Mouse (Mus musculus): ENCODE measurements around the gene Mybphl. TPM values are rescaled to one million over a fixed set of nuclear protein-coding genes. Genes with fewer than 3 reads are reported as not detected.
A peak's percentile ranks its signal among the peaks of the same experiment; 100 is the strongest.

Mybphl gene
- total RNA-seq, 2 experiments from 2014 or later: not detected

DNA sequence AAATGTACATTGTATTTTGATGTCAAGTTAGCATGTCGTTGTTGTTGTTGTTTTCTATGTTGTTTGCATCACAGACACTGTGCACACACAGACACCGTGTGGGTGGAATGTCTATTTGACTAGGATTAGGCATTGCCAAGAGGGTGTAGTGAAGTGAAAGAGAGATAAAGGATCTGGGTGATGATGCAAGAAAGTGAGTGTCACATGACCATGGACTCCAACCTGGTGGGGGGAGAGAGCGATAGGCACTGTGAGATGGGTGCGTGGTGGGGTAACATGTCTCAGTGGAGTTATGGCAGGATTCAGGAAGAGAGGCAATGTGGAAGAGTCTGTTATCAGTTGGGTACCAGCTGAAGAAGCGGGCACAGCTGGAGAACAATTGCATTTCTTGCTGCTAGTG lies 4.0 kb downstream of the Mybphl start:
- no peak for DNase-seq (ENCODE audit: low spot score)

GRCm38 (mm10) chr3:108372274-108372673 lies 7.6 kb downstream of the Mybphl start:
- DNase-seq (ENCODE audit: low spot score): no peak

DNA sequence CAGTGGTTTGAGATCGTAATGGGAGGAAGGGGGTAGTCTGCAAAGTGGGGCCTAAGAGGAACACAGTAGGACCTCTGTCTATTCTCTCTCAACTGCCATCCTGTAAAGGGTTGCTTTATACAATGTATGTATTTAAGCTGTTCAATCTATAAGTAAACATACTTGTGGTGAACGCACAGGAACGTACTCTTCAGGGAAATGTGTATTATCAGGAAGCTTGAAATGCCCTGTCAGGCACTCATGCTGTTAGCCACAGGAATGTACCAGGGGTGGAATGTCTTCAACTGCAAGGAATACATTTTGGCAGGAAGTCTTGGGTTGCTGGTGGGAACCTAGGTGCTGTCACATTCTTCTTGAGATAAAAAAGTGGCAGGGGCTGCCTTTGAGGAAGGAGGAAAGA lies 8.0 kb downstream of the Mybphl start:
- DNase-seq (ENCODE audit: low spot score): no peak

GRCm38 (mm10) chr3:108378875-108379663 lies 14.4 kb downstream of the Mybphl start:
- no peak for DNase-seq (ENCODE audit: low spot score)

- DNase-seq (ENCODE audit: low spot score): no peak
These were observed 16.0 kb downstream of the Mybphl start for GRCm38 (mm10) chr3:108380695-108381094.

DNA sequence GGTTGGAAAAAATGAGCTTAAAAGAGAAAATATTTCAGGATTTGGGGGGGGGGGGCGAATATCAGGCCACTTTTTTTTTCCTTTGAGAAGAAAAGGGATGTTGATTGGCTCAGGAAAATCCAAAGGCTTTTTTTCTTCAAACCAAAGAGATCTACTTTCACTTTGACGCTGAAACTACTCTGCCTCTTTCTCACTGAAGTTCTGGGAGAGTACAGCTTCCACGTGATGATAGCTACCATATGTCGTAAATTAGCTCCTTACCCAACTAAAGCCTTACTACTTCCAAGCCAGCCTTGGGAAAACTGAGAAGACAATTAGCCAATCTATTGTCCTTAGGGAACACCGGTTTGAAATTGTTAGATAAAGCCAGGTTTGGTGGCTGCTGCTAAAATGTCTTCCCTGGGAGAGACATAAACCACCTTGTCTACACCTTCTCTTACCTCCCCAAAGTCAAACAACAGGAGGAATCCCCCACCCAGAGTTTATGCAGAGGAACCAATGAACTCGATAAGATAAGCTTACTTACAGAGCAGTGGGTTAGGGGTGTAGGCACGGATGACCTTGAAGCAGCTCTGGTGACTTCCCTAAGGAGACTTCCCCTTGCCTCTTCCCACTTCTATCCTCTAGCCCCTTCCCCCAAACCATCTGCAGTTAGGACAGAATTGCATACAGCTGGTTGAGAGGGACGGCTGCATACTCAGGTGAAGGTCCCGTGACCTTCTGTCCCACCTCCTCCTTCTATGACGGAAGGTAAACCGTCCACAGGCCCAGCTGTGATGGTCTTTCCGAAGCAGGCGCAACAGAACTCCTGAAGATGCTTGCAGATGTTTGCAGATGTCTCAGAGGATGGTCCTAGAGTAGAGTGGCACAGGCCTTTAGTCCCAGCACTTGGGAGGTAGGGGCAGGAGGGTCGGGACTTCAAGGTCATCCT lies 17.5 kb downstream of the Mybphl start:
- DNase-seq (ENCODE audit: low spot score): no peak

- peak; percentile 91 for DNase-seq (ENCODE audit: low spot score)
These were observed 19.0 kb downstream of the Mybphl start, which contains the start of gene Psrc1 for GRCm38 (mm10) chr3:108383485-108384354. Psrc1 (plus strand) TSS chr3:108383839.

DNA sequence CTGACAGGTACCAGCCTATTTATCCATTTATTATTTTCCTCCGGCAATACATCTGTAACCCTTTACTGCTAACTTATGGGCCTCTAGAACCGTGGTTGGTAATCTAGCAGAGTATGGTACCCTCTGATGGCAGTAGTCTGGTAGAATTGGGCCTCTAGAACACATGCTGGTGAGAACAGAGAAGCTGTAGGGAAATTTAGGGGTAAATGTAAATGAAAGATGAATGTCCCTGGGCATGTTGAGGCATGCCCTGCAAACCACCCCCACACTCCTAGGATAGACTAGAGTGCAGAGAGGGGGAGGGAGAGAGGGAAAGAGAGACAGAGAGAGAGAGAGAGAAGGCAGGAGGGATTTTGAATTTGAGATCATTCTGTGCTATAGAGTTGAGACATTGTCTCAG lies 19.7 kb downstream of the Mybphl start:
- no peak for DNase-seq (ENCODE audit: low spot score)

GRCm38 (mm10) chr3:108386186-108386585 lies 21.5 kb downstream of the Mybphl start:
- DNase-seq (ENCODE audit: low spot score): no peak

DNA sequence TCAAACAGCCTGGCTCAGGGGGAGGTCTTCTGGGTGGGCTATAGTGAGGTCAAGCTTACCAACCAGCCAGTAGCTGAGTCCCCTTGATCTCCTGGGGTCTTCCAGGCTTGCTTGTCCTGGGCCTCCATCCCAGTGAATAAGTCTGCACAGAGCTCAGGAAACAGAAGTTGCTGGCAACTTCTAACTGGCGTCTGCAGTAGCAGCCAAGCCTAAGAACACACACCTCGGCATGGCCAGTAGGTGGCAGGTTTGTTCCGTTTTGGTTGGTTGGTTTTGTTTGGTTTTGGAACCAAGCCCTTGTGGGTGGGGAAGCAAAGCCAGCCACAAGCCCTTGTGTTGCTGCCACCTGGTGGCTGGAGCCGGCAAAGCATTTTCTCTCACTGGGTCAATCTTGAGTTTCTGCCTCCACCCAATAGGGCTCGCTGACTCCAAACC lies 24.4 kb downstream of the Mybphl start:
- DNase-seq (ENCODE audit: low spot score): peak; percentile 97

DNA sequence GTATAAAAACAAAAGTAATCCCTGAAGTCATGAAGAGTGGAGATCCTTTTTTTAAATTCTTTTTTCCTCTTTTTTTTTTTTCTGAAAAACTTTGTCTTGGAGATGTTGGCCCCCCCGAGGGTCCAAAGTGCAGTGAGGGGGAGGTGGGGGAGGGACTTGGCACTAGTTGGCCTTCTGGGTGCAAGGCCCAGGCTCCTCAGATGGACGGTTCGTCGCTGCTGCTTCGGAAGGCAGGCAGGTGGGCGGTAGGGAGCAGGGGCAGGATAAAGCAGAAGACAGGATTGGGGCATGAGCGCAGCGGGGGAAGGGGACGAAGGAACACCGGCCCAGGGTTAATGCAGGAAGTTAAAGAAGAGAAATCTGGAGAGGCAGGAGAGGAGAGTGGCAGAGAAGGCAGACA lies 27.6 kb downstream of the Mybphl start:
- no peak for DNase-seq (ENCODE audit: low spot score)

GRCm38 (mm10) chr3:108392793-108393192 lies 28.1 kb downstream of the Mybphl start:
- no peak for DNase-seq (ENCODE audit: low spot score)

- DNase-seq (ENCODE audit: low spot score): no peak
These were observed 33.6 kb downstream of the Mybphl start for GRCm38 (mm10) chr3:108398281-108398680.

- no peak for DNase-seq (ENCODE audit: low spot score)
These were observed 35.7 kb downstream of the Mybphl start for GRCm38 (mm10) chr3:108400442-108400841.

DNA sequence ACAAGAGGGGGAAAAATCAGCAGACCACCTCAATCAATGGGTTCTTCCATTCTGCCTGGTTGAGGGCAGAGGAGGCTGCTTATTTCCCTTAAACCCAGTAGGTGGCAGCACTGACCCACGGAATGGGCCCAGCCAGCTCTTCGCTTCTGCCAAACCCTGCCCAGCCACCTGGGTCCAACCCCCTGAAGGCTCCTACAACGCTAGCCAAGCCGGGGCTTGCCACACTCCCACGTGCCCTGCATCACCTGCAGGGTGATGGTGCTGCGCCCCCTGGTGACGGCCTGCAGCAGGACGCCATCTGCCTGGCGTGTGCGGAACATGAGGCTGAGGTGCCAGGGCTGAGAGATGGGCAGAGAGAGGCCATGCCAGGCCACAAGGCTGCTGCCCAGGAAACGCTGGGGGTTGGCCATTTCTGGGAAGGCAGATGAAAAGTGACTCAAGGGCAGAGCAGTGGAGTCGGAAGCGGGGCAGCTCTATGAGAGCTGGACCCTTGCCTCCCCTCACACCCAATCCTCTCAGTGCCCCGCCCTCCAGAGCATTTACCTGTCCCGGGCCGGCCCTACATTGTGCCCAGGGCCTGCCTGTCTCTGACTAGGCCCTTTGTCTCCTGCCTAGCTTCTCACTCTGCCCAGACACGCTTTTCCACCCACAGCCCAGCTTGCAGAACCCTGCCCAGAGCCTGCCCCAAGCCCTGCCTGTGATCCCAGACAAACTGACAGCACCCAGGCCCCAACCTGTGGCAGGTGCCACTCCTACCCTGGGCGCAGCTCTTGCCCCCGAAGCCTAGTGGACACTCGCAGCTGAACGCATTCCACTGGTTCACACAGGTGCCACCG lies 37.2 kb downstream of the Mybphl start:
- DNase-seq (ENCODE audit: low spot score): peak; percentile 90

DNA sequence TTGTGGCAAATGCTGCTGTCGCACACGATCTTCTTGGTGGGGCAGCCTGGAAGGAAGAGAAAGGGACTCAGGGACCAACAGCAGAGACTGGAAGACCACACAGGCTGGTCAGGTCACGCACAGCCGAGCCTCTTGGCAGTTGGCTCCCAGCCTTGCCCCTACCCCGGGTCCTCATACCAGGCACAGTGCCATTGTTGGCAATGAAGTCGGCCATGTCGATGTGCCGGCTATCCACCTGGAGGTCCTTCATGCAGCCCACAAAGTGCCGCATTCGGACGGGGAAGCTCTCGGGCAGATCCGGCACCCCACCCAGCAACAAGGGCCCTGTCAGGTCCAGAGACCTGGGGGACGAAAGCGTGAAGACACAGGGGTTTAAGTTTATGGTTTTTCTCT lies 37.8 kb downstream of the Mybphl start:
- no peak for DNase-seq (ENCODE audit: low spot score)

DNA sequence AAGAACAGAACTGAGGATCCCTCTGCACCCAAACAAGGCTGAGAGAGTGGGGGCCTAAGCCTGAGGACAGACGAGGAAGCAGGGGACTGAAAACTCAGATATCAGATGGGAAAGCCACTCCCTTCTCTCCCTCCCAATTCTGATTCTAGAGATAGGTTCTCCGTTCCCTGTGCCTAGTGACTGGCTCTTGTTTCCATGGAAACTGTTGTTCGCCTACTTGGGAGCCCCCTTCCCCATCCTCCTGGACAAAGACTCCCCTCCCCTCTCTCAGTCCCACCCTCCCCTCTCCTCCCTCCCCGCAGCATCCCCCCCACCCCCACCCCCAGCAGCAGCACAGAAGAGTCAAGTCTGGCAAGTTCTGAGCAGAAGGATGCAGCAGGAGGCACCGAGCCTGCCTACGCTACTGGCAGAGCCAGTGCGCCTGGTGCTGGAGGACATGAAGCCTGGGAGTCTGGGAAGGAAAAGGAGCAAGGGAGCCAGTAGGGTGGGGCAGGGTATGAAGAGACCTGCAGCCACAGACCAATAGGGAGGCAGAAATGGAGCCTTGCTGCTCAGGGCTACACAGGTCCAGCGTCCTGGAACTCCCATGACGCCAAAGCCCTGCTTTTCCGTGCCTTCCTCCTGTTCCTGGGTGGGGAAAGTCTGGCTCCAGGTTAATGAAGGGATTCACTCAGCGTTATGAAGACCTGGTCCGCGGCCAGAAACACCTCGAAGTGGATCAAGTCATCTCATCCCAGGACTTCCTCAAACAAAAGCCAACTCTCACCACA lies 41.0 kb downstream of the Mybphl start:
- no peak for DNase-seq (ENCODE audit: low spot score)

GRCm38 (mm10) chr3:108406306-108406885 lies 41.7 kb downstream of the Mybphl start:
- DNase-seq (ENCODE audit: low spot score): no peak

DNA sequence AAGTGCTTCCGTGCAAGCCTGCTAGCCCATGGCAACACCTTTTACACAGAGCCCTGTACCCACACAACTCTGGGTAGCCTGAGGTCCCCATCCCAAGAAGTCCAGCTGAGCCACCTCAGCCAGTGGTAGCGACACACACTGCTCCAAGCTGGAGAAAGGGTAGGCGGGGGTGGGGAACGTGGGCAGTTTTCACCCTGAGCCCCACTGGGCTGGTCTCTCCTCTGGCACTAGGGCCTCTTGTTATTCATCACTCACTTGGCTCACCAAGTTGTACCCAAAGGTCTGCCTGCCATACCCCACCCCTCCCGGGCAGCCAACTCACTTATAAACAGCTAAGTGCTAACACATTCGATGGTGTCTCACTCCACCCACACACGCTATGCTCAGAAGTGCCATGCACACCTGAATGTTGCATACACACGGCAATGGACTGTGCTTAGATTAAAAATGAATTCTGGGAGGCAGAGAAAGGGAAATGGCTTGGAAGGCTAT lies 43.9 kb downstream of the Mybphl start:
- DNase-seq (ENCODE audit: low spot score): no peak
